Mouse (Mus musculus): ENCODE results near the gene Wnt2b.

GRCm38 (mm10) chr3:104960026-104961000, 1.4 kb downstream of the Wnt2b start:
- no peak for TF ChIP-seq POU5F1 (IDR thresholded peaks at IDR 0.05; ENCODE audit: borderline replicate concordance, low read length)
- TF ChIP-seq CTCF (conservative IDR thresholded peaks at IDR 0.05; ENCODE audit: low read length): no peak
- TF ChIP-seq NANOG (IDR thresholded peaks at IDR 0.05; ENCODE audit: borderline replicate concordance, low read length): no peak
